Mouse (Mus musculus) E14TG2a.4 (cell line): ENCODE measurements at regions not wholly inside any gene's neighbourhood (a gene's known extent, or its start where the extent isn't known, plus 50 kb on each side); places are given as distances from the start of the nearest gene placed in this dataset.

Source experiments
- H3K27me3 ChIP-seq: 2 replicates; pipeline ENCODE4 v1.6.1; 2014; ENCODE audit warnings: low read length, control low read depth; ENCODE audit not compliant: insufficient read depth
- H3K36me3 ChIP-seq: 2 replicates; pipeline ENCODE4 v1.6.1; 2014; ENCODE audit warnings: low read length, control low read depth; ENCODE audit not compliant: insufficient read depth
- H3K4me1 ChIP-seq: replicated peaks from 2 replicates; pipeline ENCODE4 v1.6.1; 2014; ENCODE audit warnings: low read depth, low read length, control low read depth
- H3K4me3 ChIP-seq: replicated peaks from 2 replicates; pipeline ENCODE4 v1.5.1; 2014; ENCODE audit warnings: mild to moderate bottlenecking, low read length
- H3K9me3 ChIP-seq: 2 replicates; pipeline ENCODE4 v1.6.1; 2014; ENCODE audit warnings: low read length, control low read depth
- CTCF ChIP-seq: conservative IDR thresholded peaks from 2 replicates; pipeline ENCODE4 v1.5.1; 2014; ENCODE audit warnings: low read length
- NANOG ChIP-seq: IDR thresholded peaks from 2 replicates; pipeline ENCODE4 v1.6.1; 2014; ENCODE audit warnings: borderline replicate concordance, low read length, mixed read lengths
- POU5F1 ChIP-seq: IDR thresholded peaks from 2 replicates; pipeline ENCODE4 v1.6.1; 2014; ENCODE audit warnings: low read length, borderline replicate concordance

DNA sequence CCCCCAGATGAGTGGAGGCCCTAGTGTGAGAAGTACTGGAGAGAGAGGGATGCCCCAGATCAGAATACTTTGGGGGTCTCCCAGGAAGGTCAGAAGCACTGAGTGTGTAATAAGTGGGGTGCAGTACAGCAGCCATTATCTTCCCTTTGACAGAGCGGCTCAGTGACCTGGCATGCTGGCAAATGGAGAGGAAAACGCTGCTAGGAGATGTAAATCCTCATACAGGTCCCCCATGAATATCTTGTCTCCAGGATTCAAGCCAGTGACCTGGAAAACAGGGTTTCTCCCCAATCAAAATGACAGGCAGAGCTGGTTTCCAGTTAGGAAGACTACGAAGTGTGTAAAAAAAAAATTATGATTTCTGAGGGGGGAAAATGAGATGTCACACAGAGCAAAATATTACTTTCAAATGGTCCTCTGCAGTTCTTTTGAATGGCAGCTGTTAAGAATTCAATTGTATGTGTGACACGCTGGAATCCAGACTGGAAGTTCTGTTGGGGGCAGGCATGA, 299.0 kb upstream of the Itga1 start:
- H3K36me3 ChIP-seq: no peaks in the 10 kb centered on the region
- H3K9me3 ChIP-seq: no peaks in the 10 kb centered on the region
- H3K27me3 ChIP-seq: no peaks in the 10 kb centered on the region
- H3K4me3 ChIP-seq: no peak overlapping the region
- TF ChIP-seq POU5F1 (no peak), NANOG (no peak), CTCF (no peak)
- H3K4me1 ChIP-seq: no peaks in the 10 kb centered on the region

DNA sequence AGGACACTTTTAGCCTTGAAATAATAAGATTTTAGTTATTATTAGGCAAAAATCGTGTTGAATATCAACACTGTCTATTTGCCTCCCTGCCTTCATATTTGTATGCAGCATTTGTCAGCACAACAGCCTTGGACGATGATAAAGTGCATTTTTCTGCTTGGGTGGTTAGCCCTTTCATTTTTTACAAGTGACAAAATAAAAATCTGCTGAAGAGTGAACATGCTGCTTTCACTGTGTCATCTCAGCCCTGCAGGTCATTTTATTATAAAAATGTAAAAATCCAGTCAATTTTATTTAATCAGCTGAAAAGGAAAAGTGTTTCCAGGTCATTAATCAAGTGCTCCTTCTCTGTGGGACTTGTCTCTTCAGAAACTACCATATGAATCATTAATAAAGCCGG, 277.9 kb upstream of the Itga1 start:
- Histone ChIP-seq H3K4me3 (no peak overlapping the region), H3K27me3 (no peaks in the 10 kb centered on the region), H3K36me3 (no peaks in the 10 kb centered on the region), H3K9me3 (no peaks in the 10 kb centered on the region; the same call in 1 of the 2 replicates), H3K4me1 (no peaks in the 10 kb centered on the region)
- TF ChIP-seq POU5F1 (no peak), NANOG (no peak), CTCF (no peak)

DNA sequence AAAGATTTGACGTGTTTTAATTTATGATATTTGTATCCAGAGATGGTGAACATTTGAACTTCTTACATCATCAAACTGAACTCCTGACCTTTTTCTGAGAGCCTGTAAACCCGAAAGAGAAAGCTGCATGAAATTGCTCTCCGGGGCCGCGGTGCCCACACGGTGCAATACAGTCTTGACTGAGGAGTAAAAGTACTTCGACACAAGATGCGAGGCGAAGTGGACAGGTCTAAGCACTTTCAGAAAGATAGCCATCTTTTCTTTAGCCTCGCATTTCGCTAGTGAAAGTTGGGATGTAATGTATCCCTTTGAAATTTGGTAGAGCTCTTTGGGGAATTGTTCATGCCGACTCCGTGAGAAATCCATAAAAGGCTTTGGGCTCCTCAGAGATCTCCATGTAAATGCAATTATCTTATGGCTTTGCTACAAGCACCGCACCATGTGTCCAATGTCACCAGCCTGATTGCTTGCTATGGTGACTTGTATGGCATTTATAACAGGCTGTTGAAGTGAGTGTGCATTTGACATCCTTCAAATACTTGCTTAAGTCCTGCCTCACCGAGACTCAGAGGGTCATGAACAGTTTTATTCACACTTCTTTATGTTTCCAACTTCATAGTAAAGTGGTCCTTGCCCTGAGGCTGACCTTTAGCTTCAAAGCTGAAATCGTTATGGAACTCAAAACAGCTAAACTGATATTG, 274.6 kb upstream of the Itga1 start:
- H3K4me1 ChIP-seq: no peaks in the 10 kb centered on the region
- H3K4me3 ChIP-seq: no peak overlapping the region
- TF ChIP-seq NANOG: no peak
- TF ChIP-seq CTCF: no peak
- no peak for TF ChIP-seq POU5F1
- no peaks in the 10 kb centered on the region for H3K27me3 ChIP-seq
- H3K9me3 ChIP-seq: no peaks in the 10 kb centered on the region
- H3K36me3 ChIP-seq: no peaks in the 10 kb centered on the region

DNA sequence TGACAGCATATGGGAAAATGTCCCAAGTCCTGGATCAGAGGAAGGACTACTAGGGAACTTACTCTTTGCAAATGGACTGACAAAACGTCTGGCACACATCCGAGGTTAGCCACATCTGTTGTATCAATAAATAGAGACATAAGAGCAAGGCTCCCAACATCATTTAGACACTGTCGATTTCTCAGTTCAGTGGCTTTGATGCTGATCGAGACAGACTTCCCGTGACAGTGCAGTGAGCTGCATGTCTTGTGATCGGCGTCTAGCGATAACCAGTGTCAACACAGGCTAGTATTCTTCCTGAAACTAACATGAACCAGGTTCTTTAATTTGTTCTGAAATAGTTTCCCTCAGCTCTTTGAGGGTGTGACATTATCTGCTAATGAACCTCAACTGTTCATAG, 259.7 kb upstream of the Itga1 start:
- no peaks in the 10 kb centered on the region for H3K4me1 ChIP-seq
- TF ChIP-seq POU5F1 (no peak), NANOG (no peak), CTCF (no peak)
- no peaks in the 10 kb centered on the region for H3K27me3 ChIP-seq
- peaks cover 9% of the 10 kb centered on the region; the same call in 1 of the 2 replicates for H3K9me3 ChIP-seq
- H3K4me3 ChIP-seq: no peak overlapping the region
- no peaks in the 10 kb centered on the region for H3K36me3 ChIP-seq

DNA sequence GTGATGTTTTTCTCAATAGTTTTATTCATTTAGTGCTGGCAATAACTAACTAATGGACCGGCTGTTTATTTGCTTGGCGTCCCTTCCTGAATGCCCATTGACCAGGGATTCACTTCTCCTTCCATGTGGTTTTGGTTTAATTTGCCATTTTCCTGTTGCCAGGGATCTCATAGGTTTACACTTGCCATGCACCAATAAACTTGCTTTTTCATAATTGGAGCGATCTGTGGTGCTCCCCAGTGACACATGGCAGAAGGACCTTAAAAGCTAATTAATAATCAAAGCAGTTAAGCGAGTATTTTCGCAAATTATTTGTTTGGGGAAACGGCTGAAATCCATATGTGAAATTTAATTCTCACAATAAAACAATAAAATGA, 245.2 kb upstream of the Itga1 start:
- Histone ChIP-seq H3K4me3 (no peak overlapping the region), H3K36me3 (no peaks in the 10 kb centered on the region), H3K27me3 (no peaks in the 10 kb centered on the region), H3K4me1 (no peaks in the 10 kb centered on the region), H3K9me3 (no peaks in the 10 kb centered on the region)
- no peak for TF ChIP-seq NANOG
- TF ChIP-seq POU5F1: no peak
- no peak for TF ChIP-seq CTCF

DNA sequence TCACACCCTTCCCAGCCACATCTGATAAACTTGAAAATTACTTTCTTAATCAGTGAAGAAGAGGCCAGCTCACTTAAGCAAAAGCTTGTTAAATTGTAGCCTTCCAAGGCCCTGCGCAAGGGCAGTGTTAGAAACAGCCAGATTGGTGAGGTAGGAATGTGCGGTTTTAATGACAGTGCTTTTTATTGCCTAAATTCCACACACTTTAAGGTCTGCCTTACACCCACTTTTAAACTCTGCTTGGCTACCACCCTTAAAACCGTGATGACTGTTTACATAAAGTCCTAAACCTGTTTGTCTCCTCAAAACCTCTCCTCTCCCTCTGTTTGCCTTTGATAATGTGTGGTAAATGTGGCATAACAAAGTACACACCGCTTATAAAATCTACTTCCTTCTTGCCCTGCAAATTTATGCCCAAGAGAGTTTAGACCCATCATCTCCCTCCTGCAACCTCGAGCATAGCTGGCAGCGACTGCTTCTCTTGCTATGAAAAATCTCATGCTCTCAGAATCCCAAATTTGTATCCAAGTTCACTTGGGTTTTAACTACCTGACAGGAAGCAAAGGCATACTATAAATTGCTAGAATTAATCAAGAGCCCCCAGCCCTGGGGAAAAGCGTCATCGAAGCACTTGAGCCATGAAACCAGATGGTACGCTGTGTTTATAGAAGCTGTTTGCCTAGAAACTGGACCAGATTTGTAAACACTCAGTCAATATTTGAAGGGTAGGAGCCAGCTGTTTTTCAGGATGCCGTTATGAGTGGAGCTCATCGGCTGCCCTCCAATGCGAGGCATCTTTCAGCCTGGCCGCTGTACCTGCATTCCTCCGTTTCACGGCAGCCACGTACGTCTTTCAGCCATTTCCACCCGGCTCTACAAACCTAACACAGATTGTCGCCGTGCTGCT, 244.6 kb upstream of the Itga1 start:
- no peaks in the 10 kb centered on the region for H3K4me1 ChIP-seq
- no peak overlapping the region for H3K4me3 ChIP-seq
- TF ChIP-seq NANOG (no peak), CTCF (no peak), POU5F1 (no peak)
- H3K27me3 ChIP-seq: no peaks in the 10 kb centered on the region
- no peaks in the 10 kb centered on the region for H3K36me3 ChIP-seq
- H3K9me3 ChIP-seq: no peaks in the 10 kb centered on the region

DNA sequence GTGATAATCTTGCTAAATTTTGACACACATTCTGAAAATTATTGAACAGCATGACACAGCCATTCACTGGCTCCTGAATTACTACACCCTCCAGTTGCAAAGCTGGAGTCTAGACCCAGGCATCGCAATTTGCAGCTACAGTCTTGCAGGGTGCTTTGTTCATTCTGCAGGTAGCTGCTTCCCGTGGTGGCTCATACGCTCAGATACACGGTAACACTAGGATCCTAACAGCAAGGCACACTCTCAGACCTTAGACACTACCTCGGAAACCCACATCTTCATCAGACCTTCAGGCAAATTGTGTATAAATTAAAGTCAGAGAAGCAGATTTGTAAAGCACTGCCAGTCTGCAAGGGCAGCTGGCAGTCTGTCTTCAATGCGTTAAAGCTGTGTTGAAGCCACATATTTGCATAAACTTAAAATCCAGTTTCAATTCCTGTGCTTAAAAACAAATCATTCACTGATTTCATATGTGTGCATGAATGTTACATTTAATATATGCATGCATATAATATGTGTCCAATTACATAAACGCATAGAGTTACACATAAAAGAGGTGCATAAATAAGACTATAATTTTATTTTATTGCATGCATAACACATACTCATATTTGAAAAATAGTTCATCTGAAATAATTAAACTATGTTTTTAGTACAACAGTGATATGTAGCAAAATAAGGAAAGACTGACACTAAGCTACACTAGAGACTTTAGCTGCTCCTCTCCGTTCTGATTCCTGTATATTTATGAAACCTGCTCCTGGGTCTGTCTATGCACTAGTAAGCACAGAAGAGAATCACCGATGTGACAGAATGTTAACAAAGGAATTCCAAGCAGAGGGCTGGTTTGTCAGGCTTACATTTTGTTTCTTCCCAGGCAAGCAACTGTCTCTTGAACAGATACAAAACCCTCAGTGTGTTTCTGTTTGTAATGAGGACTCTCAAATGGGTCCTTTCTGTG, 227.5 kb upstream of the Itga1 start:
- Histone ChIP-seq H3K9me3 (peaks cover 11% of the 10 kb centered on the region), H3K36me3 (no peaks in the 10 kb centered on the region), H3K4me3 (no peak overlapping the region), H3K4me1 (no peaks in the 10 kb centered on the region), H3K27me3 (no peaks in the 10 kb centered on the region)
- TF ChIP-seq CTCF: no peak

DNA sequence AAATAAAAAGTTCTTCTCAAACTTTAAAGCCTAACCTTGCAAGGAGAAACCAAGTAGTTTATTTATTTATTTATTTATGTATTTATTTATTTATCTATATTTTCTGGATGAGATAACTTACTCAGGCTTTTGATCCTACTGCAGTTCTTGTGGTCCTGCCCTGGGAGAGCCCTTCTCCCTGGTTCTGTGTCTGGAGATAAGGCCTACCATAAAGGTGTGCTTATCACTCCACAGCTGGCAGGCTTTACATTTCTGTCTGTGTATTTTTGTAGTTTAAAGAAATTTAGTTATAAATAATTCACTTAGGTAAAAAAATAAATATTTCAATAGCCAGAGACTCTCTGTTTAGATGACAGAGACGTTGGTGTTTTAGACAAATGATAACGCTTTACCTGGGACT, 224.5 kb upstream of the Itga1 start:
- H3K9me3 ChIP-seq: 0 out of 2 replicates have a peak, but pooled peaks cover 4% of the 10 kb centered on the region
- H3K4me1 ChIP-seq: no peaks in the 10 kb centered on the region
- TF ChIP-seq POU5F1: no peak
- no peak overlapping the region for H3K4me3 ChIP-seq
- no peaks in the 10 kb centered on the region for H3K36me3 ChIP-seq
- H3K27me3 ChIP-seq: no peaks in the 10 kb centered on the region
